Mouse (Mus musculus) fibroblast of lung, adult 2 months (primary cell): ENCODE data around the gene Tmem54.

Experiments
- DNase-seq: peaks from one replicate; pipeline ENCODE4 v3.0.0-alpha.2; 2011; ENCODE audit warnings: low read depth

Gene Tmem54

GRCm38 (mm10) chr4:129105356-129105755 lies at the start of gene Tmem54:
Tmem54 (plus strand) TSS chr4:129105548.
- DNase-seq = no peak

GRCm38 (mm10) chr4:129055562-129055961 lies 49.8 kb upstream of the Tmem54 start:
- DNase-seq = no peak

- DNase-seq = peak; percentile 80
These were observed 47.7 kb upstream of the Tmem54 start for GRCm38 (mm10) chr4:129057533-129058206.

- DNase-seq = no peak
These were observed 46.9 kb upstream of the Tmem54 start, which contains the start of gene Rnf19b for GRCm38 (mm10) chr4:129058207-129059092. Rnf19b (plus strand) TSS chr4:129058271.

GRCm38 (mm10) chr4:129059125-129059551 lies 46.2 kb upstream of the Tmem54 start:
- DNase-seq = no peak

- no peak for DNase-seq
These were observed 45.4 kb upstream of the Tmem54 start for GRCm38 (mm10) chr4:129059922-129060321.

- DNase-seq = no peak
These were observed 43.9 kb upstream of the Tmem54 start for GRCm38 (mm10) chr4:129061486-129061885.

- DNase-seq = no peak
These were observed 42.9 kb upstream of the Tmem54 start for GRCm38 (mm10) chr4:129062281-129063075.

- no peak for DNase-seq
These were observed 39.6 kb upstream of the Tmem54 start for GRCm38 (mm10) chr4:129065688-129066236.

- DNase-seq = peak; percentile 49
These were observed 37.5 kb upstream of the Tmem54 start for GRCm38 (mm10) chr4:129067638-129068415.

GRCm38 (mm10) chr4:129068848-129069247 lies 36.5 kb upstream of the Tmem54 start:
- DNase-seq = no peak

GRCm38 (mm10) chr4:129079126-129079525 lies 26.2 kb upstream of the Tmem54 start:
- DNase-seq = no peak

- DNase-seq = no peak
These were observed 24.3 kb upstream of the Tmem54 start for GRCm38 (mm10) chr4:129081041-129081440.

- peak; percentile 84 for DNase-seq
These were observed 23.8 kb upstream of the Tmem54 start for GRCm38 (mm10) chr4:129081512-129081911.

- DNase-seq = no peak
These were observed 23.4 kb upstream of the Tmem54 start for GRCm38 (mm10) chr4:129081939-129082338.

GRCm38 (mm10) chr4:129082379-129083115 lies 22.8 kb upstream of the Tmem54 start:
- peak; percentile 53 for DNase-seq

GRCm38 (mm10) chr4:129084896-129085295 lies 20.5 kb upstream of the Tmem54 start:
- DNase-seq = no peak

GRCm38 (mm10) chr4:129086078-129086477 lies 19.3 kb upstream of the Tmem54 start:
- DNase-seq = no peak

GRCm38 (mm10) chr4:129087850-129088249 lies 17.5 kb upstream of the Tmem54 start:
- DNase-seq = no peak

GRCm38 (mm10) chr4:129095276-129095675 lies 10.1 kb upstream of the Tmem54 start:
- no peak for DNase-seq
